Mouse (Mus musculus) midbrain, embryonic 14.5 days (tissue): ENCODE data around the gene Obox5. TPM values are rescaled to one million over a fixed set of nuclear protein-coding genes. Genes with fewer than 3 reads are reported as not detected.
"Not testable (repeated sequence)": the region's sequence is repeated elsewhere in the genome, so short reads cannot be mapped to it uniquely, and the experiment has no call there.

Experiments used
- ATAC-seq: fragments of 200-750 bp; cut with Nextera tagmentation; 2 replicates; pipeline ENCODE4 v1.8.0; 2017; ENCODE audit warnings: moderate number of reproducible peaks, moderate library complexity; ENCODE audit not compliant: low FRiP score, low TSS enrichment
- DNase-seq: peaks from one replicate; pipeline ENCODE4 v3.0.0-alpha.2; 2015
- H3K27ac ChIP-seq: fragments of 300-500 bp; sonication (generic); replicated peaks from 2 replicates; pipeline ENCODE4 v1.5.1; 2014; ENCODE audit warnings: mild to moderate bottlenecking, low read depth, low read length, moderate library complexity
- H3K27me3 ChIP-seq: fragments of 300-500 bp; sonication (generic); 2 replicates; pipeline ENCODE4 v1.6.1; 2014; ENCODE audit warnings: low read length, control low read depth, mixed read lengths; ENCODE audit not compliant: control insufficient read depth, insufficient read depth
- H3K36me3 ChIP-seq: fragments of 300-500 bp; sonication (generic); 2 replicates; pipeline ENCODE4 v1.6.1; 2014; ENCODE audit warnings: low read length, control low read depth; ENCODE audit not compliant: control insufficient read depth, insufficient read depth
- H3K4me1 ChIP-seq: fragments of 300-500 bp; sonication (generic); 2 replicates; pipeline ENCODE4 v1.6.1; 2014; ENCODE audit warnings: mild to moderate bottlenecking, antibody characterized with exemption, low read length, control low read depth; ENCODE audit not compliant: control insufficient read depth, insufficient read depth
- H3K4me2 ChIP-seq: fragments of 300-500 bp; sonication (generic); 2 replicates; pipeline ENCODE4 v1.6.1; 2014; ENCODE audit warnings: mild to moderate bottlenecking, low read length, moderate library complexity
- H3K4me3 ChIP-seq: fragments of 300-500 bp; sonication (generic); replicated peaks from 2 replicates; pipeline ENCODE4 v1.5.1; 2014; ENCODE audit warnings: low read depth, low read length
- H3K9ac ChIP-seq: fragments of 300-500 bp; sonication (generic); replicated peaks from 2 replicates; pipeline ENCODE4 v1.6.1; 2014; ENCODE audit warnings: mild to moderate bottlenecking, low read length, moderate library complexity
- H3K9me3 ChIP-seq: fragments of 300-500 bp; sonication (generic); 2 replicates; pipeline ENCODE4 v1.6.1; 2016; ENCODE audit warnings: low read length, control low read depth, mixed read lengths; ENCODE audit not compliant: control insufficient read depth
- WGBS: fragments of 180-500 bp; shearing (Covaris S2); extraction: QIAGEN DNeasy Blood & Tissue Kit; methylation state at CpG from one replicate; pipeline ENCODE4 v1.1.7; 2014; 5-methylcytosine and 5-hydroxymethylcytosine counted together
- polyA plus RNA-seq: library from polyadenylated mRNA; unstranded; fragments of >200 nt; fragmentation: Nextera tagmentation; extraction: Ambion mirVana; gene quantifications from 2 replicates; pipeline ENCODE4 v1.2.1, GENCODE M21; 2014

The Obox5 gene
- polyA plus RNA-seq: not detected in 2 replicates

- not testable (repeated sequence) for H3K4me2 ChIP-seq, H3K4me1 ChIP-seq, DNase-seq, H3K9ac ChIP-seq, H3K36me3 ChIP-seq, H3K4me3 ChIP-seq, ATAC-seq, H3K27me3 ChIP-seq, H3K27ac ChIP-seq
- 72% methylated on average over 2 of the region's 2 CpGs for WGBS
- peaks cover 14% of the 10 kb centered on the region for H3K9me3 ChIP-seq
Measured at GRCm38 (mm10) chr7:15749831-15750230, at the start of gene Obox5. TSS of gene Obox5 (plus strand) at chr7:15750131.

GRCm38 (mm10) chr7:15749296-15749695 is 635 bp upstream of the Obox5 start:
- not testable (repeated sequence) for H3K36me3 ChIP-seq, H3K4me3 ChIP-seq, H3K4me1 ChIP-seq, DNase-seq, ATAC-seq, H3K4me2 ChIP-seq, H3K27ac ChIP-seq, H3K27me3 ChIP-seq, H3K9ac ChIP-seq
- 71% methylated on average over 5 of the region's 5 CpGs for WGBS
- peaks cover 14% of the 10 kb centered on the region for H3K9me3 ChIP-seq

Other genes starting within 250 kb of the Obox5 start
- not detected in 2 replicates for gene Obox3, start 110.2 kb upstream of the Obox5 start, polyA plus RNA-seq
- gene Obox6, start 89.5 kb downstream of the Obox5 start, polyA plus RNA-seq: not detected in 2 replicates
- 0.18 TPM in 1 of 2 replicates, not detected in the other for gene Crx, start 129.8 kb downstream of the Obox5 start, polyA plus RNA-seq
- 0.22 TPM in 1 of 2 replicates, not detected in the other for gene Crxos, start 132.5 kb downstream of the Obox5 start, polyA plus RNA-seq
- gene Selenow, start 172.3 kb downstream of the Obox5 start, polyA plus RNA-seq: 1,539 and 1,832 TPM in 2 replicates
- gene Nop53, start 195.9 kb downstream of the Obox5 start, polyA plus RNA-seq: 135 and 136 TPM in 2 replicates
- gene Ehd2, start 217.4 kb downstream of the Obox5 start, polyA plus RNA-seq: 3.1 and 3.9 TPM in 2 replicates